Mouse (Mus musculus): Measurements from ENCODE around the gene Gper1. TPM values are rescaled to one million over a fixed set of nuclear protein-coding genes. Genes with fewer than 3 reads are reported as not detected.
A peak's percentile ranks its signal among the peaks of the same experiment; 100 is the strongest.

The Gper1 gene
- polyA plus RNA-seq, 1 experiment from 2014 or later: 1.2 TPM

- ATAC-seq (ENCODE audit: insufficient number of reproducible peaks, insufficient read depth, low FRiP score, low TSS enrichment, low read depth): no peak
- Histone ChIP-seq H3K9me3 (no peaks in the 10 kb centered on the region), H3K36me3 (no peaks in the 10 kb centered on the region), H3K27me3 (no peaks in the 10 kb centered on the region), H3K27ac (no peak overlapping the region), H3K4me1 (peaks cover 44% of the 10 kb centered on the region), H3K4me3 (no peak overlapping the region), H3K9ac (no peak overlapping the region), H3K4me2 (no peak overlapping the region)
- 94% methylated on average over 37 of the region's 37 CpGs for WGBS
Measured at GRCm38 (mm10) chr5:139392219-139393196, 30.4 kb upstream of the Gper1 start.

- H3K9me3 ChIP-seq: no peaks in the 10 kb centered on the region
- no peaks in the 10 kb centered on the region for H3K36me3 ChIP-seq
- no peak for ATAC-seq (ENCODE audit: insufficient number of reproducible peaks, insufficient read depth, low FRiP score, low TSS enrichment, low read depth)
- H3K4me3 ChIP-seq: no peak overlapping the region
- H3K4me1 ChIP-seq: peaks cover 39% of the 10 kb centered on the region
- no peak overlapping the region for H3K4me2 ChIP-seq
- no peak overlapping the region for H3K9ac ChIP-seq
- H3K27ac ChIP-seq: no peak overlapping the region
- WGBS: 90% methylated on average over 16 of the region's 16 CpGs
- H3K27me3 ChIP-seq: no peaks in the 10 kb centered on the region
Measured at GRCm38 (mm10) chr5:139393197-139393588, 29.8 kb upstream of the Gper1 start.

GRCm38 (mm10) chr5:139394399-139394798 is 28.6 kb upstream of the Gper1 start:
- Histone ChIP-seq H3K4me2 (no peak overlapping the region), H3K27me3 (no peaks in the 10 kb centered on the region), H3K9ac (no peak overlapping the region), H3K9me3 (no peaks in the 10 kb centered on the region), H3K36me3 (no peaks in the 10 kb centered on the region), H3K4me1 (peaks cover 36% of the 10 kb centered on the region), H3K4me3 (no peak overlapping the region), H3K27ac (peak overlapping the region; percentile 11; the same call in 1 of the 2 replicates)
- 57% methylated on average over 7 of the region's 7 CpGs for WGBS
- ATAC-seq (ENCODE audit: insufficient number of reproducible peaks, insufficient read depth, low FRiP score, low TSS enrichment, low read depth): no peak

GRCm38 (mm10) chr5:139395528-139395927 is 27.4 kb upstream of the Gper1 start:
- no peak for ATAC-seq (ENCODE audit: insufficient number of reproducible peaks, insufficient read depth, low FRiP score, low TSS enrichment, low read depth)
- 88% methylated on average over 4 of the region's 4 CpGs for WGBS
- H3K36me3 ChIP-seq: no peaks in the 10 kb centered on the region
- peaks cover 27% of the 10 kb centered on the region for H3K4me1 ChIP-seq
- no peak overlapping the region for H3K4me2 ChIP-seq
- no peaks in the 10 kb centered on the region for H3K27me3 ChIP-seq
- H3K4me3 ChIP-seq: no peak overlapping the region
- no peak overlapping the region for H3K9ac ChIP-seq
- no peaks in the 10 kb centered on the region for H3K9me3 ChIP-seq
- H3K27ac ChIP-seq: no peak overlapping the region

GRCm38 (mm10) chr5:139397359-139397916 is 25.5 kb upstream of the Gper1 start:
- Histone ChIP-seq H3K27ac (no peak overlapping the region), H3K27me3 (no peaks in the 10 kb centered on the region), H3K4me1 (peaks cover 20% of the 10 kb centered on the region; the same call in 1 of the 2 replicates), H3K9ac (no peak overlapping the region), H3K4me3 (no peak overlapping the region), H3K36me3 (no peaks in the 10 kb centered on the region), H3K9me3 (no peaks in the 10 kb centered on the region), H3K4me2 (no peak overlapping the region)
- ATAC-seq (ENCODE audit: insufficient number of reproducible peaks, insufficient read depth, low FRiP score, low TSS enrichment, low read depth): no peak
- 88% methylated on average over 4 of the region's 4 CpGs for WGBS

- Histone ChIP-seq H3K4me3 (no peak overlapping the region), H3K36me3 (no peaks in the 10 kb centered on the region), H3K9me3 (no peaks in the 10 kb centered on the region), H3K27ac (no peak overlapping the region), H3K4me1 (peaks cover 20% of the 10 kb centered on the region; the same call in 1 of the 2 replicates), H3K4me2 (no peak overlapping the region), H3K9ac (no peak overlapping the region), H3K27me3 (no peaks in the 10 kb centered on the region)
- ATAC-seq (ENCODE audit: insufficient number of reproducible peaks, insufficient read depth, low FRiP score, low TSS enrichment, low read depth): no peak
- WGBS: 43% methylated on average over 5 of the region's 5 CpGs
Measured at GRCm38 (mm10) chr5:139397959-139398753, 24.8 kb upstream of the Gper1 start.

GRCm38 (mm10) chr5:139398786-139399185 is 24.2 kb upstream of the Gper1 start:
- no peak overlapping the region for H3K4me3 ChIP-seq
- H3K9ac ChIP-seq: 0 out of 2 replicates have a peak overlapping the region, but pooled peaks have one; percentile 36
- 77% methylated on average over 5 of the region's 5 CpGs for WGBS
- no peaks in the 10 kb centered on the region for H3K9me3 ChIP-seq
- H3K27me3 ChIP-seq: no peaks in the 10 kb centered on the region
- H3K36me3 ChIP-seq: no peaks in the 10 kb centered on the region
- no peak overlapping the region for H3K27ac ChIP-seq
- H3K4me1 ChIP-seq: peaks cover 20% of the 10 kb centered on the region; the same call in 1 of the 2 replicates
- H3K4me2 ChIP-seq: no peak overlapping the region
- ATAC-seq (ENCODE audit: insufficient number of reproducible peaks, insufficient read depth, low FRiP score, low TSS enrichment, low read depth): no peak

- H3K9me3 ChIP-seq: no peaks in the 10 kb centered on the region
- no peaks in the 10 kb centered on the region for H3K36me3 ChIP-seq
- no peak overlapping the region for H3K9ac ChIP-seq
- no peaks in the 10 kb centered on the region for H3K27me3 ChIP-seq
- H3K4me1 ChIP-seq: peaks cover 11% of the 10 kb centered on the region; the same call in 1 of the 2 replicates
- no peak for ATAC-seq (ENCODE audit: insufficient number of reproducible peaks, insufficient read depth, low FRiP score, low TSS enrichment, low read depth)
- H3K4me2 ChIP-seq: no peak overlapping the region
- H3K27ac ChIP-seq: no peak overlapping the region
- no peak overlapping the region for H3K4me3 ChIP-seq
- 89% methylated on average over 14 of the region's 14 CpGs for WGBS
Measured at GRCm38 (mm10) chr5:139399991-139400390, 23.0 kb upstream of the Gper1 start.

GRCm38 (mm10) chr5:139402106-139402505 is 20.8 kb upstream of the Gper1 start:
- Histone ChIP-seq H3K27ac (no peak overlapping the region), H3K4me3 (no peak overlapping the region), H3K36me3 (no peaks in the 10 kb centered on the region), H3K4me2 (no peak overlapping the region), H3K9me3 (no peaks in the 10 kb centered on the region), H3K27me3 (no peaks in the 10 kb centered on the region), H3K4me1 (peaks cover 26% of the 10 kb centered on the region), H3K9ac (no peak overlapping the region)
- ATAC-seq (ENCODE audit: insufficient number of reproducible peaks, insufficient read depth, low FRiP score, low TSS enrichment, low read depth): no peak
- 81% methylated on average over 2 of the region's 2 CpGs for WGBS

GRCm38 (mm10) chr5:139403692-139404260 is 19.2 kb upstream of the Gper1 start:
- H3K4me1 ChIP-seq: peaks cover 29% of the 10 kb centered on the region
- H3K27me3 ChIP-seq: no peaks in the 10 kb centered on the region
- H3K9me3 ChIP-seq: no peaks in the 10 kb centered on the region
- no peak overlapping the region for H3K4me2 ChIP-seq
- no peaks in the 10 kb centered on the region for H3K36me3 ChIP-seq
- no peak overlapping the region for H3K4me3 ChIP-seq
- no peak for ATAC-seq (ENCODE audit: insufficient number of reproducible peaks, insufficient read depth, low FRiP score, low TSS enrichment, low read depth)
- 0 out of 2 replicates have a peak overlapping the region, but pooled peaks have one; percentile 32 for H3K9ac ChIP-seq
- H3K27ac ChIP-seq: no peak overlapping the region
- WGBS: 82% methylated on average over 8 of the region's 8 CpGs

- Histone ChIP-seq H3K9ac (peak within 1 kb of the TSS; percentile 27; the same call in 1 of the 2 replicates), H3K4me2 (no peak within 1 kb of the TSS), H3K9me3 (no peaks in the 10 kb centered on the region), H3K4me1 (peaks cover 31% of the 10 kb centered on the region), H3K27me3 (no peaks in the 10 kb centered on the region), H3K36me3 (no peaks in the 10 kb centered on the region), H3K27ac (peak within 1 kb of the TSS; percentile 78; the same call in 1 of the 2 replicates), H3K4me3 (no peak within 1 kb of the TSS)
- 74% methylated on average over 6 of the region's 6 CpGs for WGBS
- ATAC-seq (ENCODE audit: insufficient number of reproducible peaks, insufficient read depth, low FRiP score, low TSS enrichment, low read depth): no peak
Measured at GRCm38 (mm10) chr5:139404801-139405401, 18.1 kb upstream of the Gper1 start, which contains the start of gene C130050O18Rik. C130050O18Rik (plus strand) TSS chr5:139405280.

Measured in embryonic facial prominence, embryonic 13.5 days (tissue).